Mouse (Mus musculus): ENCODE data around the gene Trpv1. TPM values are rescaled to one million over a fixed set of nuclear protein-coding genes. Genes with fewer than 3 reads are reported as not detected.

The Trpv1 gene
- total RNA-seq (2022): under 1 TPM in 2 of 4 experiments, not detected in 2; 0.20 to 0.81 TPM

- no peak for DNase-seq
These were observed at the start of gene Trpv1 for GRCm38 (mm10) chr11:73233992-73234391. TSS of gene Trpv1 (plus strand) at chr11:73234292.

GRCm38 (mm10) chr11:73185872-73186615 lies 48.0 kb upstream of the Trpv1 start:
- DNase-seq: no peak

DNA sequence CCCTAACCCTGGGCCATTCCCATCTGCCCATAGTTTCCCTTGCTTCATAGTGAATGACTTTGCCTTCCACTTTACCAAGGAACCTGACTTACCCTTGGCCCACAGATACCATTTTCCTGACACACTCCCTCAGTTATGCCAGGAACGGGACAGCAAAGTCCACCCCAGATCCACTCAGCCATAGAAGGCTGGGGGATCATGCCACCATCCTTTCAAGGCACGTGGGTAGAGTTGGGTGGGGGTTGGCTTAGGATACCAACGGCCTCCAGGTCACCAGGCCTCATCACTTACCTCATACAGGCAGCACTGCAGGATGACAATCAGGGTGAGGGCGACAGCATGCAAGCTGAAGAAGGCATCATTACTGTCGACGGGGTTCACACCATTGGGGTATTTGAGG lies 46.9 kb upstream of the Trpv1 start:
- DNase-seq: no peak

DNA sequence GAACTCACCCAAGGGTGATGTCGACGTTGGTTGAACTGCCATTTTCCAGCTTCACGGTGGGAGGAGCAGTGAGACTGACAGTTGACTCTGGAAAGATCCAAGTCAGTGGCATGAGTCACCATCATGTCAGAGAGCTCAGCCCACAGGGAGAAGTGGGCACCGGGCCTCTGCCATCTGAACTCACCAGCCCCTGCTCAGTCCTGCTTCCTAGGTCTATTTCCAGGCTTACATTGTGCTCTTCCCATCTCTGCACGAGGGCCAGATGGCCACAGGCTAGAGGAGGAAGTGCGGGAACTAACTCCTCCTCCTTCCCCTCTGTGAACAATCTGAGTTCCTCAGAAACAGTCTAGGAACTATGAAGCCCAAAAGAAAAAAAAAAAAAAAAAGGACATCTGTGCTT lies 41.0 kb upstream of the Trpv1 start:
- no peak for DNase-seq

- DNase-seq: no peak
These were observed 39.6 kb upstream of the Trpv1 start for GRCm38 (mm10) chr11:73194444-73194843.

GRCm38 (mm10) chr11:73198190-73198589 lies 35.9 kb upstream of the Trpv1 start:
- no peak for DNase-seq

DNA sequence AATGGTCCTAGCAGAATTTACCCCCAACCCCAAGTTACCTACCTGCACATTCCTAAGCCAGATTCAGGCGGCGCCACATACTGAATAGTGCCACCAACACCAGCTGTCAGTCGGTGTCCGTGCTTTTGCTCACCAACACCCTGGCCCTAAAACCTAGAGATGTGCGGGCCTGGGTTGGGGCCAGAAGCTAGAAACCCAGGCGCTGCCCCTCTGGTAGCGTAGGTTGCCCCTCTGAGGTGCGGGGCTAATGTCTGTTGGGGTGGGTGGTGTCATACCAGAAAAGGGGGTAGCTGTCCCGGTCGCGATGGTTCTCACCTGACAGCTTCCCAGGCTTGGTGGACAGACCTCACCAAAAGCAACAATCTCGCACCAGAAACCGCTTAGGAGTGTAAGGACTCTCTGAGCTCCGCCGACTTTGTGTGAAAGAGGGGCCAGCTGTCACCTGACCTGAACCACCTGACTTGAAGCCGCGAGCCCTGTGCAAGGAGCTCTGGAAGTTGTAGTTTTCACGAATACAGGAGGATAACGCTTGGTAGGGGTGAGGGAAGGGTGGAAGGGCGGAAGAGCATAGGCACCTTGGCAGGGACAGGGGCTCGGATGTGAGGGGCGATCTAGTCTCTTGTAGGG lies 35.4 kb upstream of the Trpv1 start, which contains the start of gene Ctns:
Ctns (minus strand) TSS at position 440 of the 627 bp plus-strand sequence.
- peak; percentile 86 for DNase-seq

DNA sequence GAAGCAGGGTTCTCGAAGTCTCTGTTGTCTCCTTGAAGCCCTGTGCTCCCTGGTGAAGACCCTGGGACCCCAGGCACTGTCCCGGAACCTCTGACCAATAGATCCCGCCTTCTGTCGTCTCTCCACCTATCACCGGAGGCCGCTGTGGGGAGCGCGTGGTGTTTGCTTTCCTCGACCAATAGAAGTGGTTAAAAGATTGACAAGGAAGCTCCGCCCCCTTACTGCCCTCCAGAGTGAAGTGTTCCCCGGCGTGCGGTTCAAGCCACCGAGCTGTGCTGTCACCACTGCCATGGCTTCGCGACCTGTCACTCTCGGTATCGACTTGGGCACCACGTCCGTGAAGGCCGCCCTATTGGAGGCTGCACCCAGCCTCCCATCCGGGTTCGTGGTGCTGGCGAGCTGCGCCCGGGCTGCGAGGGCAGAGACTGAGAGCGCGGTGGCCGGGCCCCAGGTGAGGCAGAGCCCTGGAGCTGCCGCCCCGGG lies 34.8 kb upstream of the Trpv1 start, which contains the start of gene Shpk:
Shpk (plus strand) TSS at position 231 of the 483 bp plus-strand sequence.
- DNase-seq: peak; percentile 94

DNA sequence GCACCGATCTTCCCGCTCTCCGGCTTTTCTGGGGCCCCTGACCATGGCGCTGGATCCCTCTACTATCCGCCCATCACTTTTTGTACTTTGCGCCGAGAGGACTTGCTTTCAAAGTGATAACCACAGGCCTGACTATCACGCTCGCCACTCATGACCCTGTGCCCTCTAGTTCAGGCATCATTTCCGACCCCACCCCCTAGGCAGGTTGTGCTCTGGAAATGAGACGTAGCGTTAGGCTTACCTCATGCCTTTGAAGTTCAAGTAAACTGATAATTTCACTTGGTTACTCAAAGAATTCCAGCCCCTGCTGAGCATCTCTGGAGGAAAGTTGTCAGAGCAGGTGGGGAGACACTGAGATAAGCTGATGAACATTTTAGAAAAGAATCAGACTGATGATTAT lies 34.2 kb upstream of the Trpv1 start:
- no peak for DNase-seq

GRCm38 (mm10) chr11:73201021-73201420 lies 33.1 kb upstream of the Trpv1 start:
- no peak for DNase-seq

- no peak for DNase-seq
These were observed 32.5 kb upstream of the Trpv1 start for GRCm38 (mm10) chr11:73201597-73201996.

DNA sequence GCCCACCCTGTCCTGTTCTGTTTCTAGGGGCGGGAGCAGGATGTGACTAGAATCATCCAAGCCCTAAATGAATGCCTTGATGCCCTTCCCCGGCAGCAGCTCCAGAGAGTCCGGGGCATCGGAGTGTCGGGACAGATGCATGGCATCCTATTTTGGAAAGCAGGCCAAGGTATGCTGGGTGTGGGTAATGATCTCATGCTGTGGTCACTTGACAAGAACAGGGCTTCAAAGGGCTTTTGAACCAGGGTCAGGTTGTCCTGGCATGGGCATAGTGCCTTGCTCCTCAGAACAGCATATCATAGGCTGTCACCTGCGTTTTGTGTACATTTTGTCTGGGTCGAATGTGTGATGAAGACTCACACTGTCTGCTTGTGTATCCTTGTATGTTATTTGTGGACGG lies 30.2 kb upstream of the Trpv1 start:
- DNase-seq: no peak

DNA sequence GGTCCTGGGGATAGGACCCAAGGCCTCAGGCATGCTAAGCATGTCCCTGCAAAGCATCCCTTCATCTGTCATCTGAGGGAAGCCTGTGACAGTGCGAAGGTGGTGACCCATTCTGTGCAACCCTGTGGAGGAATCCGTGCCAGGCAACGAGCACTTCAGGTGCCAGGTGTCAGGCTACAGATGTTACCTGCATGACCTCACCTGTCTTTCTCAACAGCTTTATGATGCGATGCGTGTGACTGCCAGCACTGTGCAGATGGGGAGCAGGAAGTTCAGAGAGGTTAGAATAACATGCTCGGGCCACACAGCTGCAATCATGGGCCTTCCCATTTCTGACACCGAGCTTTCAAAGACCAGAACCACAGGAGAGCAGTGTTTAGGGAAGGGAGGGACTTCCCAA lies 28.9 kb upstream of the Trpv1 start:
- DNase-seq: no peak

GRCm38 (mm10) chr11:73207621-73208020 lies 26.5 kb upstream of the Trpv1 start:
- no peak for DNase-seq

DNA sequence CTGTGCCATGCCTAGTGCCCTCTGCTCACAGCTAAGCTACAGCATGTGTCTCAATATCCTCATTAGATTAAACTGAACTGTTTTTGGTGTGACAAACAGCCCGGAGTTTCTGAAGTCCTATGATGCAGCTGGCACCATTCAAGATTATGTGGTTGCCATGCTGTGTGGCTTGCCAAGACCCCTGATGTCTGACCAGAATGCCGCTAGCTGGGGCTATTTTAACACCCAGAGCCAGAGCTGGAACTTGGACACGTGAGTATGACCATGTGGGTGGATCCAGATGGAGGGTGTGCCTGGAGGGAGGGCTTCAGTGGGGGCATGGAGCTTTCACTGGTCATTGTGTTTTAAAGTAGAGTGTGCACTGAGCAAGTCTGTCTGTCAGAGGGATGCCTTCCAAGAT lies 20.1 kb upstream of the Trpv1 start:
- no peak for DNase-seq

- DNase-seq: no peak
These were observed 14.4 kb upstream of the Trpv1 start for GRCm38 (mm10) chr11:73219671-73220070.

DNA sequence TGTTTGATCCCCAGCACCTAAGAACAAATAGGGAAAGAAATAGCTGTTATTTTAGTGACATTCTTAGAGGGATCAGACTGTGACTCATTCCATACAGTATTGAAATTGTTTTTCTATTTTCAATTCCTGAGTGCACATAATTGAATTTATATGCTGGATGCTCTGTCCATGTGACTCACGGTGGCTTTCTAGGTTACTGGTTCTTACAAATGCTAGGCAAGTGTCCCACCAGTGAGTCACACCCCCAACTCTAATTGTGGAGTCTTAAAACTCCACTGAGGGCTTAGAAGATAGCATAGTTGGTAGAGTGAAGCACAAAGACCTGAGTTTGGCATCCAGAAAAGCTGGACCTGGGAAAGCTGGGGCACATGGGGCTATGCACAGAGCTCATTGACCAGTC lies 13.4 kb upstream of the Trpv1 start:
- DNase-seq: no peak

GRCm38 (mm10) chr11:73222846-73223245 lies 11.2 kb upstream of the Trpv1 start:
- no peak for DNase-seq

DNA sequence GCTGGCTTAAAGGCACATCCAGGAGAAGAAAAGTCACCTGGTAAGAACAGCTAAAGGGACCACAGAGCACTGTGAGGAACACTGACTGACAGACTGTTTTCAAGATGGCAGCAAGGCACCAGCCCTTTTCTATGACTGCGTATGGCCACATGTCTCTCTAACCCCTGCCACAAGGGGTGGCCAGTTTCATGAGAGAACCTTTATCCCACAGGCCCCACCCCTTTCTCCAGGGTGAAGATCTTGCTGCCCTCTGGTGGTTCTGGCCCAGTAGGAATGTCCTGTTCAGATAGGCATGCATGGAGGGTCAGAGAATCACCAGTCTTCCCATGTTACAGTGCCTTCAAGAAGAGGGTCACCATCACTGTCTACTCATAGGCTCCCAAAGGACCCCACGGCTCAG lies 10.1 kb upstream of the Trpv1 start:
- DNase-seq: peak; percentile 23

- no peak for DNase-seq
These were observed 8.2 kb upstream of the Trpv1 start for GRCm38 (mm10) chr11:73225856-73226255.

DNA sequence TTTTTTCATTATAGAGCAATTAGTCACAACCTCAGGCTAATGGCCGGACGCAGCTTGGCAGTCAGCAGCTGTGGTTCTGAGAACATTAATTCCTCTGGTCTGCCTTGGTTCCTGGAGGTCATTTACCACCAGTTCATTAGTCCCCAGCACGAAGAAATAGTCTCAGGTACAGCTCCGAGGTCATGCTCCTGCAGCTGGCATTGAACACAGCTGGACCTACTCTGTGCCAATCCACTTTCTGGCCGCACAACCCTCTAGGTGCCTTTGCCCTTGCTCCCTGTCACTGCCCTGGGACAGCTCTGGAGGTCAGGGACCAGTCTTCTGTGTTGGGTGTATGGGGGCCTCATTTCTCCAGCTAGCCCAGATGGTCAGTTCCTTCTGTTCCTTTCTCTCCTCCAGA lies 5.2 kb upstream of the Trpv1 start:
- DNase-seq: no peak

DNA sequence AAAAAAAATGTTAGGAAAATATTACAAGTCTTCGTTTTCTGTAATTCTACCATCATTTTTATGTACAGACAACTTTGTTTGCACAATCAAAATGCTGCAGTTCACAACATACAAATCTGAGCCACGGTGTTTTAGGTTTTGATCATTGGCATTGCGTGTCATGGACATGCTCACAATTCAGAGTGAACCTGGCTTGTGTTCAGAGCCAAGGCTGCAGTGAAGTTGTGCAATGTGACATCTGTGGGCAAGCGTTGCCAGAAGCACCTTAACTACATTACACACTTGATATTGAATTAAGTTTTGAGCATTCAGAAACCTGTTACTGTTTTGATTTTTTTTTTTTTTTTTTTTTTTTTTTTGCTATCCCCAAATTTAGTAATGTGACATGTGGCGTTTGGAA lies 4.0 kb upstream of the Trpv1 start:
- no peak for DNase-seq

DNA sequence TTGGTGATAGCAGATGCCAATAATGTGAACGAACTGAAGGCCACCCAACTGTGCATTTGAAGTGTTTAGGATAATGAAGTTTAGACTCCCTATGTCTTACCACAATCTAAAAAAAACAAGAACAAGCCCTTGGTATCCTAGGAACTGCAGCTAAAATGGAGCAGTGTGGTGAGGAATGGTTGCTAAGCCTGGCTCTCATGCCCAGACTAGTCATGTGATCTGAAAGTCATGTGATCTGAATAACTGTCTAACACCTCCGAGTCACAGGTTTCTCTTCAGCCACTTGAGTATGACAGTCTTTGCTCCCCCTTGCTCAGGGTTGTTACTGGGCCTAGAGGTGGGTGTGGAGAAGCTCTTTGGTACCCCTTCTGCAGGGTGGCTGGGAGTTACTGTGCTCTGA lies 1.6 kb upstream of the Trpv1 start:
- no peak for DNase-seq

Data from adrenal gland, adult 8-10 months (tissue).